Mouse (Mus musculus) small intestine, adult 2 months (tissue): Measurements from ENCODE around the gene Plek.

Experiments used
- CTCF ChIP-seq: fragments of 200-500 bp; IDR thresholded peaks from 2 replicates; pipeline ENCODE4 v1.5.1; 2012; ENCODE audit warnings: low read depth, mild to moderate bottlenecking, control low read depth, inconsistent platforms, low read length, moderate library complexity, mixed read lengths; ENCODE audit not compliant: insufficient replicate concordance, insufficient read length; ENCODE audit errors: extremely low read depth
- POLR2A ChIP-seq: fragments of 200-500 bp; IDR thresholded peaks from 2 replicates; pipeline ENCODE4 v1.6.1; 2012; ENCODE audit warnings: low read depth, mild to moderate bottlenecking, control low read depth, inconsistent platforms, low read length, moderate library complexity

- TF ChIP-seq CTCF (no peak), POLR2A (no peak)
These were observed 116.5 kb downstream of the Plek start for GRCm38 (mm10) chr11:16935577-16936236.
